Mouse (Mus musculus) adrenal gland, adult 18-20 months (tissue): ENCODE measurements around the gene Gm4787. TPM values are rescaled to one million over a fixed set of nuclear protein-coding genes. Genes with fewer than 3 reads are reported as not detected.
"Not testable (repeated sequence)": the region's sequence is repeated elsewhere in the genome, so short reads cannot be mapped to it uniquely, and the experiment has no call there.

ENCODE experiments used
- DNase-seq, 2 experiments: peaks; one replicate each; pipeline ENCODE4 v3.0.0; 2021 to 2022; ENCODE audit warnings: low spot score in 2 of 2
- long read RNA-seq, 2 experiments: library from polyadenylated mRNA; stranded (forward); transcript quantifications; one replicate each; pipeline ENCODE4 v2.0.0; 2021
- total RNA-seq, 2 experiments: library from RNA; stranded (reverse); gene quantifications; 1 replicate in 1 of 2; 2 replicates in 1 of 2; pipeline ENCODE4 v1.2.3; 2021

The Gm4787 gene
- total RNA-seq: under 1 TPM; 0.80 TPM
- long read RNA-seq, experiment 1: 0 reads
- long read RNA-seq, experiment 2: 0 reads

GRCm38 (mm10) chr12:81379364-81379763 is at the start of gene Gm4787:
Gene Gm4787 (minus strand): TSS chr12:81379464.
- not testable (repeated sequence) for DNase-seq

- no peak for DNase-seq
Measured at GRCm38 (mm10) chr12:81421846-81422245, 42.6 kb upstream of the Gm4787 start, which contains the start of gene Adam4. Gene Adam4 (minus strand): TSS chr12:81421946.

GRCm38 (mm10) chr12:81413211-81413610 is 33.9 kb upstream of the Gm4787 start:
- DNase-seq: no peak

GRCm38 (mm10) chr12:81408966-81409365 is 29.7 kb upstream of the Gm4787 start:
- DNase-seq: no peak

GRCm38 (mm10) chr12:81402187-81402586 is 22.9 kb upstream of the Gm4787 start:
- DNase-seq: peak; percentile 54 to 58

- DNase-seq: no peak
Measured at GRCm38 (mm10) chr12:81333841-81334240, 45.4 kb downstream of the Gm4787 start.

GRCm38 (mm10) chr12:81332875-81333421 is 46.3 kb downstream of the Gm4787 start, which contains the start of gene Slc8a3:
Gene Slc8a3 (minus strand): TSS chr12:81333180.
- peak; percentile 23 to 24 for DNase-seq

GRCm38 (mm10) chr12:81331937-81332874 is 47.1 kb downstream of the Gm4787 start:
- peak; percentile 19 to 21 for DNase-seq

- no peak for DNase-seq
Measured at GRCm38 (mm10) chr12:81331046-81331638, 48.1 kb downstream of the Gm4787 start.

Other genes starting within 250 kb of the Gm4787 start
- under 1 TPM; 0.83 to 0.93 TPM for gene Slc8a3, start 46.3 kb downstream of the Gm4787 start, total RNA-seq
- gene Adam4, start 42.5 kb upstream of the Gm4787 start, total RNA-seq: 1 to 10 TPM; 1.1 to 1.2 TPM
- gene Cox16, start 105.7 kb upstream of the Gm4787 start, total RNA-seq: 100 to 1,000 TPM in 1 of 2 experiments, 10 to 100 TPM in 1; 99.5 to 104 TPM
- gene Gm20498, start 153.4 kb upstream of the Gm4787 start, total RNA-seq: 10 to 100 TPM; 37.2 to 40.4 TPM
- gene Synj2bp, start 153.4 kb upstream of the Gm4787 start, total RNA-seq: 10 to 100 TPM; 30.3 to 32.5 TPM
- gene Adam21, start 189.0 kb upstream of the Gm4787 start, total RNA-seq: not detected
- 10 to 100 TPM; 21.8 to 24.2 TPM for gene Med6, start 215.5 kb upstream of the Gm4787 start, total RNA-seq